Mouse (Mus musculus) kidney, adult 2 months (tissue): ENCODE measurements around the gene Rcan2. TPM values are rescaled to one million over a fixed set of nuclear protein-coding genes. Genes with fewer than 3 reads are reported as not detected.

Experiments
- DNase-seq: peaks from one replicate; pipeline ENCODE4 v3.0.0; 2021
- H3K27ac ChIP-seq: fragments of 200-500 bp; 2 replicates; pipeline ENCODE4 v1.5.1; 2012; ENCODE audit warnings: low read depth, low read length, control low read depth, inconsistent platforms; ENCODE audit not compliant: insufficient read depth
- H3K27me3 ChIP-seq: fragments of 200-500 bp; replicated peaks from 2 replicates; pipeline ENCODE4 v1.6.1; 2012; ENCODE audit warnings: mild to moderate bottlenecking, moderate library complexity, low read length, inconsistent platforms; ENCODE audit not compliant: control insufficient read depth, insufficient read depth
- H3K36me3 ChIP-seq: fragments of 200-500 bp; 2 replicates; pipeline ENCODE4 v1.6.1; 2012; ENCODE audit warnings: mild to moderate bottlenecking, moderate library complexity, low read length, inconsistent platforms; ENCODE audit not compliant: control insufficient read depth, insufficient read depth
- H3K4me1 ChIP-seq: fragments of 200-500 bp; 2 replicates; pipeline ENCODE4 v1.6.1; 2011; ENCODE audit warnings: low read length; ENCODE audit not compliant: control insufficient read depth, insufficient read depth
- H3K4me3 ChIP-seq: fragments of 200-500 bp; 2 replicates; pipeline ENCODE4 v1.5.1; 2011; ENCODE audit warnings: mild to moderate bottlenecking, low read depth, low read length, control low read depth; ENCODE audit not compliant: insufficient read depth
- CTCF ChIP-seq: fragments of 200-500 bp; conservative IDR thresholded peaks from 2 replicates; pipeline ENCODE4 v1.5.1; 2011; ENCODE audit warnings: low read depth, mild to moderate bottlenecking, control low read depth, low read length, moderate library complexity, mixed read lengths; ENCODE audit not compliant: insufficient read depth, insufficient read length
- POLR2A ChIP-seq: fragments of 200-500 bp; IDR thresholded peaks from one replicate; pipeline ENCODE4 v1.6.1; 2011; ENCODE audit warnings: low read depth, low read length, control low read depth
- WGBS: fragments of 180-500 bp; shearing (Covaris S2); methylation state at CpG from one replicate; pipeline ENCODE4 v1.1.7; 2018; 5-methylcytosine and 5-hydroxymethylcytosine counted together
- polyA plus RNA-seq: library from polyadenylated mRNA; depleted of rRNA; stranded (reverse); fragments of >200 nt; gene quantifications from 2 replicates; pipeline ENCODE4 v1.2.3, GENCODE M21; 2012

Gene Rcan2
- polyA plus RNA-seq, 1 experiment, result 18.3 TPM

GRCm38 (mm10) chr17:43906728-43907127 lies 105.6 kb downstream of the Rcan2 start:
- Histone ChIP-seq H3K36me3 (no peaks in the 10 kb centered on the region), H3K4me3 (no peak overlapping the region), H3K27me3 (no peaks in the 10 kb centered on the region), H3K27ac (no peak overlapping the region), H3K4me1 (no peaks in the 10 kb centered on the region)
- TF ChIP-seq CTCF (no peak), POLR2A (no peak)
- no peak for DNase-seq

- no peak for DNase-seq
- Histone ChIP-seq H3K4me1 (no peaks in the 10 kb centered on the region), H3K27ac (no peak overlapping the region), H3K27me3 (no peaks in the 10 kb centered on the region), H3K36me3 (no peaks in the 10 kb centered on the region), H3K4me3 (no peak overlapping the region)
- 45% methylated on average over 8 of the region's 8 CpGs for WGBS
- TF ChIP-seq CTCF (no peak), POLR2A (no peak)
These were observed 115.0 kb downstream of the Rcan2 start for GRCm38 (mm10) chr17:43916128-43916527.

- no peaks in the 10 kb centered on the region for H3K27me3 ChIP-seq
- H3K4me3 ChIP-seq, result no peak overlapping the region
- TF ChIP-seq POLR2A (no peak), CTCF (no peak)
These were observed 116.0 kb downstream of the Rcan2 start for GRCm38 (mm10) chr17:43917143-43917542.

GRCm38 (mm10) chr17:43929856-43930255 lies 128.7 kb downstream of the Rcan2 start:
- Histone ChIP-seq H3K4me3 (no peak overlapping the region), H3K36me3 (no peaks in the 10 kb centered on the region), H3K27me3 (no peaks in the 10 kb centered on the region), H3K4me1 (no peaks in the 10 kb centered on the region), H3K27ac (no peak overlapping the region)
- no peak for DNase-seq
- WGBS, result 86% methylated on average over 4 of the region's 4 CpGs
- TF ChIP-seq POLR2A (no peak), CTCF (no peak)

More at GRCm38 (mm10) chr17:43917143-43917542, 116.0 kb downstream of the Rcan2 start:
- 90% methylated on average over 5 of the region's 5 CpGs for WGBS
- H3K27ac ChIP-seq, result no peak overlapping the region
- no peaks in the 10 kb centered on the region for H3K4me1 ChIP-seq
- no peak for DNase-seq
- H3K36me3 ChIP-seq, result no peaks in the 10 kb centered on the region

GRCm38 (mm10) chr17:43931731-43932130 lies 130.6 kb downstream of the Rcan2 start:
- H3K36me3 ChIP-seq, result no peaks in the 10 kb centered on the region
- no peak for TF ChIP-seq POLR2A
- no peak for TF ChIP-seq CTCF
- H3K27ac ChIP-seq, result no peak overlapping the region
- no peak overlapping the region for H3K4me3 ChIP-seq
- WGBS, result 93% methylated on average over 11 of the region's 11 CpGs
- H3K4me1 ChIP-seq, result no peaks in the 10 kb centered on the region
- H3K27me3 ChIP-seq, result no peaks in the 10 kb centered on the region
- no peak for DNase-seq

- Histone ChIP-seq H3K27ac (no peak overlapping the region), H3K36me3 (no peaks in the 10 kb centered on the region), H3K4me3 (no peak overlapping the region), H3K4me1 (no peaks in the 10 kb centered on the region), H3K27me3 (no peaks in the 10 kb centered on the region)
- TF ChIP-seq POLR2A, result no peak
- no peak for TF ChIP-seq CTCF
- 59% methylated on average over 9 of the region's 9 CpGs for WGBS
- DNase-seq, result no peak
These were observed 132.9 kb downstream of the Rcan2 start for GRCm38 (mm10) chr17:43934056-43934455.

GRCm38 (mm10) chr17:43952219-43952618 lies 151.1 kb downstream of the Rcan2 start:
- WGBS, result 12% methylated on average over 5 of the region's 5 CpGs
- no peaks in the 10 kb centered on the region for H3K36me3 ChIP-seq
- H3K4me1 ChIP-seq, result no peaks in the 10 kb centered on the region
- TF ChIP-seq POLR2A, result no peak
- TF ChIP-seq CTCF, result no peak
- H3K27ac ChIP-seq, result no peak overlapping the region
- no peak overlapping the region for H3K4me3 ChIP-seq
- no peaks in the 10 kb centered on the region; the same call in 1 of the 2 replicates for H3K27me3 ChIP-seq
- no peak for DNase-seq
